Mouse (Mus musculus) T-helper 2 cell (primary cell): ENCODE measurements at regions not wholly inside any gene's neighbourhood (a gene's known extent, or its start where the extent isn't known, plus 50 kb on each side); places are given as distances from the start of the nearest gene placed in this dataset.

Experiments used
- in situ Hi-C: fragments of 300-600 bp; cut with MboI, MseI; formaldehyde crosslinking; loops from one replicate; pipeline ENCODE4 v1.15.1; 2025; ENCODE audit warnings: high pct_unique_total_duplicates

GRCm38 (mm10) chr12:12147088-12147687 is 114.8 kb upstream of the Fam49a start:
- in situ Hi-C loops, result loop anchor here (5.0 kb wide), 1 partner anchor 795 kb away; no protein-coding TSS in a partner anchor

GRCm38 (mm10) chr12:12147847-12148246 is 114.1 kb upstream of the Fam49a start:
- in situ Hi-C loops, result loop anchor here (5.0 kb wide), 1 partner anchor 796 kb away; no protein-coding TSS in a partner anchor

- in situ Hi-C loops, result loop anchor here (5.0 kb wide), 1 partner anchor 797 kb away; no protein-coding TSS in a partner anchor
Measured at GRCm38 (mm10) chr12:12148659-12149399, 113.1 kb upstream of the Fam49a start.

GRCm38 (mm10) chr12:12164411-12164810 is 97.5 kb upstream of the Fam49a start:
- in situ Hi-C loops, result no loop called here

- in situ Hi-C loops, result loop anchor here (5.0 to 10.0 kb wide), 2 partner anchors 147 to 224 kb away; no protein-coding TSS in a partner anchor
Measured at GRCm38 (mm10) chr12:12170581-12170980, 91.4 kb upstream of the Fam49a start.

GRCm38 (mm10) chr12:12172087-12172823 is 89.7 kb upstream of the Fam49a start:
- in situ Hi-C loops, result loop anchor here (5.0 to 10.0 kb wide), 2 partner anchors 145 to 223 kb away; no protein-coding TSS in a partner anchor

- in situ Hi-C loops, result loop anchor here (10.0 kb wide), 1 partner anchor 218 kb away; no protein-coding TSS in a partner anchor
Measured at GRCm38 (mm10) chr12:12176331-12177263, 85.3 kb upstream of the Fam49a start.

- in situ Hi-C loops, result loop anchor here (10.0 kb wide), 1 partner anchor 217 kb away; no protein-coding TSS in a partner anchor
Measured at GRCm38 (mm10) chr12:12177264-12178043, 84.5 kb upstream of the Fam49a start.

- in situ Hi-C loops, result loop anchor here (10.0 kb wide), 1 partner anchor 216 kb away; no protein-coding TSS in a partner anchor
Measured at GRCm38 (mm10) chr12:12178391-12178790, 83.5 kb upstream of the Fam49a start.

- in situ Hi-C loops, result loop anchor here (10.0 kb wide), 1 partner anchor 215 kb away; no protein-coding TSS in a partner anchor
Measured at GRCm38 (mm10) chr12:12179292-12179865, 82.6 kb upstream of the Fam49a start.

GRCm38 (mm10) chr12:12180986-12181385 is 81.0 kb upstream of the Fam49a start:
- in situ Hi-C loops, result no loop called here

- in situ Hi-C loops, result no loop called here
Measured at GRCm38 (mm10) chr12:12181686-12182085, 80.3 kb upstream of the Fam49a start.

- in situ Hi-C loops, result no loop called here
Measured at GRCm38 (mm10) chr12:12186353-12186752, 75.6 kb upstream of the Fam49a start.

- in situ Hi-C loops, result no loop called here
Measured at GRCm38 (mm10) chr12:12195066-12195465, 66.9 kb upstream of the Fam49a start.

- in situ Hi-C loops, result no loop called here
Measured at GRCm38 (mm10) chr12:12196627-12197026, 65.3 kb upstream of the Fam49a start.

GRCm38 (mm10) chr12:12208216-12208615 is 53.7 kb upstream of the Fam49a start:
- in situ Hi-C loops, result no loop called here
